Mouse (Mus musculus) layer of hippocampus, postnatal 14 days (tissue): ENCODE measurements around the gene Oip5. TPM values are rescaled to one million over a fixed set of nuclear protein-coding genes. Genes with fewer than 3 reads are reported as not detected.
"Not testable (repeated sequence)": the region's sequence is repeated elsewhere in the genome, so short reads cannot be mapped to it uniquely, and the experiment has no call there.

Experiments used
- DNase-seq, 2 experiments: peaks; one replicate each; pipeline ENCODE4 v3.0.0; 2021 to 2022; ENCODE audit warnings: low spot score in 2 of 2, mixed read lengths in 1 of 2
- long read RNA-seq, 2 experiments: library from polyadenylated mRNA; stranded (forward); transcript quantifications; one replicate each; pipeline ENCODE4 v2.0.0; 2021
- total RNA-seq, 2 experiments: library from RNA; stranded (reverse); gene quantifications; 2 replicates each; pipeline ENCODE4 v1.2.3; 2021

The Oip5 gene
- total RNA-seq: 1 to 10 TPM; 1.5 to 1.6 TPM
- long read RNA-seq, experiment 1, partial matches to known transcripts: 0 of 5 reads
- long read RNA-seq, experiment 1, other reads (novel, unspliced or antisense): 1 of 5 reads
- long read RNA-seq, experiment 2, partial matches to known transcripts: 0 of 3 reads
- long read RNA-seq, experiment 2, other reads (novel, unspliced or antisense): 0 of 3 reads

GRCm38 (mm10) chr2:119618199-119618982, at the start of gene Oip5, which contains the start of gene Nusap1:
Oip5 (minus strand) TSS chr2:119618469.
Nusap1 (plus strand) TSS chr2:119618298.
- peak; percentile 83 to 96 for DNase-seq

- not testable (repeated sequence) for DNase-seq
Observed at GRCm38 (mm10) chr2:119665744-119666143, 47.5 kb upstream of the Oip5 start.

GRCm38 (mm10) chr2:119662220-119663182, 44.2 kb upstream of the Oip5 start, which contains the start of gene Ndufaf1:
Ndufaf1 (minus strand) TSS chr2:119662827.
- peak; percentile 77 to 90 for DNase-seq

DNA sequence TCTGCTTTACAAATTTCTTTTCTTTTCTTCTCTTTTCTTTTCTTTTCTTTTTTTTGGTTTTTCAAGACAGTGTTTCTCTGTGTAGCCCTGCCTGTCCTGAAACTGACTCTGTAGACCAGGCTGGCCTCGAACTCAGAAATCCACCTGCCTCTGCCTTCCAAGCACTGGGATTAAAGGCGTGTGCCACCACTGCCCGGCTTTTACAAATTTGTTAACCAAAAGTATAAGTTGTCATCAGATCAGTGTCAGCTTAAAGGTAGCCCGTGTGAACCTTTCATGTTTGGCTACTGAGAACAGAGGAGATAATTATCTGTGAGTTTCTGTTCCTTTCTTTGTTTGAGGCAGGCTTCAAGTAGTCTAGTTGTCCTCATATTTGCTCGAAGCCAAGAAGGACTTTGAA, 26.0 kb upstream of the Oip5 start:
- DNase-seq: no peak

GRCm38 (mm10) chr2:119641214-119641912, 23.1 kb upstream of the Oip5 start:
- DNase-seq: no peak

DNA sequence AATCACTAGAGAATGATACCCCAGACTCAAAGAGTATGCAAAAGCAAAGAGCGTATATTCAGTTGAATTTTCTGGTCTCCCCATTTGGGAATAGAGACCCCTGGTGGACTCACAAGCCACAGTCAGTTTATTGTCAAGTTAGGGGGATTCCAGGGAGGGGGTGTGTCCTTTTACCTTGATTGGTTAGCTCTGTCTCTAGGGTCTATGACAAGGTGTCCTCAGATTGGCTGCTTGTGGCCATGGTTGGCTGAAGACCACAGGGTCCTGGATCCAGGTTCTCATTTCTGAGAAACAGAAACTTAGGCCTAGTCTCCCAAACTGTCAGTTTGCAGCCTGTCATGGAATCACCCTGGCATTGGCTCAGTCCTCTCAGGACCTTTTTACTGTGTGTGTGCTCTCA, 18.5 kb upstream of the Oip5 start:
- no peak for DNase-seq

- DNase-seq: no peak
Observed at GRCm38 (mm10) chr2:119621302-119621701, 3.0 kb upstream of the Oip5 start.

DNA sequence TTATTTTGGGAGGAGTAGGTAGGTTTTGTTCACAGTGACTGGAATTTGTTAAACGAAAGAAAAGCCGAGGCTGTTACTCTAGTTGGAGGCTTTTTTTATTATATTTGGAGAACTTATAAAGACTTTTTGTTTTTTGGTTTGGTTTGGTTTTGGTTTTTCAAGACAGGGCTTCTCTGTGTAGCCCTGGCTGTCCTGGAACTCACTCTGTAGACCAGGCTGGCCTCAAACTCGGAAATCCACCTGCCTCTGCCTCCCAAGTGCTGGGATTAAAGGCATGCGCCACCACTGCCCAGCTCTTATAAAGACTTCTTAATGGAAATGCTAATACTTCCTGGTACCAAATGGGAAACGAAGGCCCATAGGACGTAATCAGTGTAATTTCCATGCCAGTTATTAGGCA, 733 bp upstream of the Oip5 start:
- DNase-seq: not testable (repeated sequence)

DNA sequence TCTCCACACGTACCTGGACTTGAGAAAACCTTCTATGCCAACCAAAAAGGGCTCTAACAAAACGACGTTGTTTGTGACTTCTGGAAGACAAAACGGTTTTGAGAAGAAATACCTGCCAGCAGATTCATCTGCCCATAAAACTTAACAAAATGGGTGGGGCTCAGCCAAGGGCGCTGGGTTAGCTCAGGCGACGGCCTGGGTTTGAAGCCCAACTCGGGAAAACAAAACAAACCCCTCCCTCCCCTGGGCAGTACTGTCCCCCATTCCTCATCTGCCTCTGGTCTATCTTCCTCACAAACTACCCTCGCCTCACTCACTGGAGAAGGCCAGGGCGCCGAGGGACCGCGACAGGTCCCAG, 449 bp downstream of the Oip5 start:
- DNase-seq: no peak

DNA sequence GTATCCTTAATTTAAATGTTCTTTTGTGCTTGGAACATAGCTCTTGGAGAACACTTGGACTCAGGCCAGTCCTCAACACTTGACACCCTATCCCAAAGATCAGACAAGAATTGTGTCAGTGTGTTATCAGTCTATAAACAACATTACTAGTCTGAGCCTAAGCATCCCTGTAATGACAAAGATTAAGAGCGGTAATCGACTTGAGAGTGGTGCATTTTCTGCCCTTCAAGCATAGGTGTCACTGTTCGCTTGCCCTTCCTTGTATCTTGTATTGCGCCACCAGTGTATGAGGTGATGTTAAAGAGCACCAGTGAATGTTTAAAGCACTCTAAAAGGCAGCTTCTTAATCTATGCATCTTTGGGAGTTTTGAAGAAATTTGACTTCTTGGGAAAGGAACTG, 11.2 kb downstream of the Oip5 start:
- no peak for DNase-seq

GRCm38 (mm10) chr2:119605361-119605973, 12.8 kb downstream of the Oip5 start:
- DNase-seq: no peak

GRCm38 (mm10) chr2:119603909-119604308, 14.4 kb downstream of the Oip5 start:
- DNase-seq: no peak

DNA sequence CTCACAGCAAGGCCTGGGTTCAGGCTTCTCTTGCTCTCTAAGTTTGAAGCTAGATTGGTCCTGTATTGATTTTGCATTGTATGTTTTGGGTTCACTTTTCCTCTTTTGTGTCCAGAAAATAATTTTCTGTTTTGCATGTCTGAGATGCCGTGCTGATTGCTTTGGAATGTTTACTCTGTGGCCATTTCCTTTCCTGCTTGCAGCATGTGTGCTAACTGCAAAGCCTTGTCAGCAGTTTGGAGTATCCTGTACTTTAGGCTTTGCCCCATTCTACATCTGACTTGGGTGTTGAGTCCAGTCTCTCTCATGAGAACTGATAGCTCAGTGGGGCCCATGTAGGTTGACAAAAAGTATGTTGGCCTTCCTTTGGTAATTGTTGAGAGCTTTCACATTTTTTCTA, 15.8 kb downstream of the Oip5 start:
- no peak for DNase-seq

- peak in 1 of 2 experiments; percentile 12 for DNase-seq
Observed at GRCm38 (mm10) chr2:119601575-119601974, 16.7 kb downstream of the Oip5 start.

DNA sequence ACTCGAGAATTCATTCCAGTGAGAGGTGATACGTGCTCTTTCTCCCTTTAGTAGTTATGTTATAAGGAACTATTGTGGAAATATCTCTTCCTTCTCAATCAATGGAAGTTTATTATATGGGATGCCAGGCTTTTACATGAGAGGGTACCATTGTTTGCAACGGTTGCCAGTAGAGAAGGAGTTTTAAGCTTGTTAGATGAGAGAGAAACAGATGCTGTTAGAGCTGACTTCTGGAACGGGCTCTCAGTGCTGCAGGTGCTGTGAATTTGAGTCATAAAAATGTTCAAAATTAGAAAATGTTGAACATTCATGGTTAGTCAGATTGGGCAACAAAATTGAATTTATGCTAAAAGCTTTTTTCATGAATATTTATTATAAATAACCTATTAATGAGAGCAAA, 17.2 kb downstream of the Oip5 start:
- DNase-seq: peak in 1 of 2 experiments; percentile 55

GRCm38 (mm10) chr2:119596781-119597330, 21.4 kb downstream of the Oip5 start:
- peak; percentile 34 to 58 for DNase-seq

GRCm38 (mm10) chr2:119595308-119595707, 23.0 kb downstream of the Oip5 start:
- DNase-seq: no peak

DNA sequence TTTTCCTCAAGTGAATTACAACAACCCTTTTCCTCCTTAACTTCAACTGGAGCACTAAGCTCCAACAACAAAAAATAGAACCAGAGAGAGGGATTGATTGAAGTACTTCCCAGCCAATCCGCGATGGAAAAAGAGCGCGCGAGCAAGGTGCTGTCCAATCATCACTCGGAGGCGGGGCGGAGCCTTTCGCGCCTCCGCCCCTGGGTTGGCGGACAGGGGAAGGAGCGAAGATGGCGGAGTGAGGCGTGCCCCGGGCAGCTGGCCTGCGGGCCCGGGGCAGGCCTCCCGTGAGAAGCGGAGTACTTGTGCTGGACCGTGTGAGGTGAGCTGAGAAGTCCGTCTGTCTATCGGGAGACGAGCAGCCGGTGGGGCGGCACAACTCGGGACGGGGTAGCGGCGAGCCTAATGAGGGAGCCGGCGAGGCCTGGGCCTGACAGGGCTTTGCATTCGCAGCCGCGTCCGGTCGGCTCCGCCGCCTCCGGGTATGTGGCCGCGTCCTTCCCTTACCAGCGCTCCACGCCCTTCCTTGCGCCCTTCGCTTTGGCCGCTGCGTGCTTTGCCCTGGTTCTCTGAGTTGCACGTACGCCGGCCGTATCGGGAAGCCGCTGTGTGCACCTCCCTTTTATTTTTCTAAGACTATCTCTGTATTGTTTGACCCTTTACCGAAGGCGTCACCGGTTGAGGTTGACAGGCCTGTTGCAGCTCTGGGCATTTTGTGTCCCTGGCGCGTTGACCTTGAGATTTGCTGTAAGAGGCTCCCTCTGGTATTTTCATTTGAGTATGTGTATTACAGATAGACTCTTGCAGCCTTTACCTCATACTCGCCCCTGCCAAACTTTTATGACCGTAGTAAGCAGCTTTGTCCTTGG, 23.9 kb downstream of the Oip5 start:
- DNase-seq: peak; percentile 98

GRCm38 (mm10) chr2:119593765-119594112, 24.5 kb downstream of the Oip5 start:
- DNase-seq: no peak
